Mouse (Mus musculus) ES-Bruce4 (cell line): ENCODE measurements around the gene Ift172.

Experiments used
- CTCF ChIP-seq: IDR thresholded peaks from one replicate; pipeline ENCODE4 v1.8.1; 2011; ENCODE audit warnings: low read depth, low read length
- EP300 ChIP-seq: IDR thresholded peaks from 2 replicates; pipeline ENCODE4 v1.6.1; 2011; ENCODE audit warnings: low read depth, low read length; ENCODE audit not compliant: insufficient read depth

GRCm38 (mm10) chr5:31312806-31313205, 21.9 kb upstream of the Ift172 start:
- TF ChIP-seq CTCF (no peak), EP300 (no peak)
